Mouse (Mus musculus) macrophage (primary cell): ENCODE data around the gene Ifnlr1. TPM values are rescaled to one million over a fixed set of nuclear protein-coding genes. Genes with fewer than 3 reads are reported as not detected.
"Not testable (repeated sequence)": the region's sequence is repeated elsewhere in the genome, so short reads cannot be mapped to it uniquely, and the experiment has no call there.

ENCODE experiments used
- H3K27ac ChIP-seq: fragments of 350-480 bp; formaldehyde crosslinking; 2 replicates; pipeline ENCODE4 v1.9.0; 2021
- H3K36me3 ChIP-seq: fragments of 350-480 bp; formaldehyde crosslinking; 2 replicates; pipeline ENCODE4 v1.9.0; 2021; ENCODE audit errors: inconsistent target
- H3K4me3 ChIP-seq: fragments of 350-480 bp; formaldehyde crosslinking; 2 replicates; pipeline ENCODE4 v1.9.0; 2021; ENCODE audit errors: inconsistent target
- H3K79me2 ChIP-seq: fragments of 350-480 bp; formaldehyde crosslinking; 2 replicates; pipeline ENCODE4 v1.9.0; 2021; ENCODE audit errors: inconsistent target
- whole genome bisulfite sequencing: methylation state at CpG from one replicate; pipeline ENCODE4 v1.1.7; 2026; ENCODE audit warnings: inconsistent platforms; ENCODE audit not compliant: missing documents; 5-methylcytosine and 5-hydroxymethylcytosine counted together
- polyA plus RNA-seq: library from polyadenylated mRNA; stranded (reverse); fragments of 250-400 nt; gene quantifications from 3 replicates; pipeline ENCODE4 v1.2.4, GENCODE M21; 2018; ENCODE audit warnings: inconsistent platforms

The Ifnlr1 gene
- polyA plus RNA-seq, 1 experiment from 2014 or later, result 0.04 TPM

GRCm38 (mm10) chr4:135709072-135709564 lies 23.0 kb downstream of the Ifnlr1 start:
- no peak overlapping the region for H3K4me3 ChIP-seq
- no peaks in the 10 kb centered on the region for H3K79me2 ChIP-seq
- no peak overlapping the region for H3K27ac ChIP-seq
- 8% methylated on average over 8 of the region's 8 CpGs for WGBS
- no peaks in the 10 kb centered on the region for H3K36me3 ChIP-seq

- Histone ChIP-seq H3K27ac (no peak overlapping the region), H3K36me3 (no peaks in the 10 kb centered on the region), H3K79me2 (no peaks in the 10 kb centered on the region), H3K4me3 (no peak overlapping the region)
- 59% methylated on average over 11 of the region's 11 CpGs for WGBS
Measured at GRCm38 (mm10) chr4:135709621-135710020, 23.5 kb downstream of the Ifnlr1 start.

GRCm38 (mm10) chr4:135710392-135710791 lies 24.3 kb downstream of the Ifnlr1 start:
- no peaks in the 10 kb centered on the region for H3K79me2 ChIP-seq
- H3K27ac ChIP-seq, result no peak overlapping the region
- WGBS, result 84% methylated on average over 3 of the region's 3 CpGs
- no peak overlapping the region for H3K4me3 ChIP-seq
- no peaks in the 10 kb centered on the region for H3K36me3 ChIP-seq

GRCm38 (mm10) chr4:135714776-135715175 lies 28.7 kb downstream of the Ifnlr1 start:
- WGBS, result 63% methylated on average over 8 of the region's 8 CpGs
- Histone ChIP-seq H3K79me2 (no peaks in the 10 kb centered on the region), H3K4me3 (no peak overlapping the region), H3K27ac (no peak overlapping the region), H3K36me3 (no peaks in the 10 kb centered on the region)

- WGBS, result 91% methylated on average over 6 of the region's 11 CpGs
- H3K27ac ChIP-seq, H3K36me3 ChIP-seq: not testable (repeated sequence)
Measured at GRCm38 (mm10) chr4:135716438-135716837, 30.4 kb downstream of the Ifnlr1 start.

GRCm38 (mm10) chr4:135722540-135723290 lies 36.6 kb downstream of the Ifnlr1 start:
- 80% methylated on average over 17 of the region's 17 CpGs for WGBS
- H3K27ac ChIP-seq, result no peak overlapping the region
- H3K36me3 ChIP-seq, result no peaks in the 10 kb centered on the region
- no peak overlapping the region for H3K4me3 ChIP-seq
- no peaks in the 10 kb centered on the region for H3K79me2 ChIP-seq

More at GRCm38 (mm10) chr4:135716438-135716837, 30.4 kb downstream of the Ifnlr1 start:
- H3K4me3 ChIP-seq, H3K79me2 ChIP-seq: not testable (repeated sequence)

GRCm38 (mm10) chr4:135726416-135726815 lies 40.3 kb downstream of the Ifnlr1 start:
- Histone ChIP-seq H3K27ac (no peak overlapping the region), H3K36me3 (no peaks in the 10 kb centered on the region), H3K4me3 (no peak overlapping the region), H3K79me2 (no peaks in the 10 kb centered on the region)
- 84% methylated on average over 11 of the region's 11 CpGs for WGBS

- Histone ChIP-seq H3K27ac (no peak within 1 kb of the TSS), H3K79me2 (no peaks in the 10 kb centered on the region), H3K4me3 (no peak within 1 kb of the TSS), H3K36me3 (no peaks in the 10 kb centered on the region)
- 52% methylated on average over 14 of the region's 14 CpGs for WGBS
Measured at GRCm38 (mm10) chr4:135727817-135728216, 41.7 kb downstream of the Ifnlr1 start, which contains the start of gene Il22ra1. Il22ra1 (plus strand) TSS chr4:135728172.

GRCm38 (mm10) chr4:135730204-135730603 lies 44.1 kb downstream of the Ifnlr1 start:
- Histone ChIP-seq H3K79me2 (no peaks in the 10 kb centered on the region), H3K27ac (no peak overlapping the region), H3K4me3 (no peak overlapping the region), H3K36me3 (no peaks in the 10 kb centered on the region)
- WGBS, result 90% methylated on average over 9 of the region's 9 CpGs

- WGBS, result 87% methylated on average over 8 of the region's 8 CpGs
- Histone ChIP-seq H3K27ac (no peak overlapping the region), H3K4me3 (no peak overlapping the region), H3K36me3 (no peaks in the 10 kb centered on the region), H3K79me2 (no peaks in the 10 kb centered on the region)
Measured at GRCm38 (mm10) chr4:135730951-135731350, 44.9 kb downstream of the Ifnlr1 start.

GRCm38 (mm10) chr4:135733901-135734300 lies 47.8 kb downstream of the Ifnlr1 start:
- no peaks in the 10 kb centered on the region for H3K79me2 ChIP-seq
- H3K36me3 ChIP-seq, result no peaks in the 10 kb centered on the region
- no peak overlapping the region for H3K4me3 ChIP-seq
- WGBS, result 95% methylated on average over 14 of the region's 14 CpGs
- no peak overlapping the region for H3K27ac ChIP-seq

GRCm38 (mm10) chr4:135736903-135737302 lies 50.8 kb downstream of the Ifnlr1 start:
- Histone ChIP-seq H3K36me3 (no peaks in the 10 kb centered on the region), H3K79me2 (no peaks in the 10 kb centered on the region), H3K27ac (no peak overlapping the region), H3K4me3 (no peak overlapping the region)
- 84% methylated on average over 3 of the region's 3 CpGs for whole genome bisulfite sequencing

- no peaks in the 10 kb centered on the region for H3K79me2 ChIP-seq
- H3K27ac ChIP-seq, result no peak overlapping the region
- H3K4me3 ChIP-seq, result no peak overlapping the region
- H3K36me3 ChIP-seq, result no peaks in the 10 kb centered on the region
- WGBS, result 76% methylated on average over 5 of the region's 5 CpGs
Measured at GRCm38 (mm10) chr4:135738237-135738636, 52.1 kb downstream of the Ifnlr1 start.

GRCm38 (mm10) chr4:135739148-135739547 lies 53.1 kb downstream of the Ifnlr1 start:
- Histone ChIP-seq H3K79me2 (no peaks in the 10 kb centered on the region), H3K4me3 (no peak overlapping the region), H3K27ac (no peak overlapping the region)

GRCm38 (mm10) chr4:135739672-135740071 lies 53.6 kb downstream of the Ifnlr1 start:
- Histone ChIP-seq H3K79me2 (no peaks in the 10 kb centered on the region), H3K27ac (no peak overlapping the region)
- 96% methylated on average over 14 of the region's 14 CpGs for WGBS

More at GRCm38 (mm10) chr4:135739148-135739547, 53.1 kb downstream of the Ifnlr1 start:
- H3K36me3 ChIP-seq, result no peaks in the 10 kb centered on the region
- WGBS, result 84% methylated on average over 7 of the region's 7 CpGs

More at GRCm38 (mm10) chr4:135739672-135740071, 53.6 kb downstream of the Ifnlr1 start:
- no peak overlapping the region for H3K4me3 ChIP-seq
- H3K36me3 ChIP-seq, result no peaks in the 10 kb centered on the region
